Mouse (Mus musculus): ENCODE results near the gene Plekhm1.

DNA sequence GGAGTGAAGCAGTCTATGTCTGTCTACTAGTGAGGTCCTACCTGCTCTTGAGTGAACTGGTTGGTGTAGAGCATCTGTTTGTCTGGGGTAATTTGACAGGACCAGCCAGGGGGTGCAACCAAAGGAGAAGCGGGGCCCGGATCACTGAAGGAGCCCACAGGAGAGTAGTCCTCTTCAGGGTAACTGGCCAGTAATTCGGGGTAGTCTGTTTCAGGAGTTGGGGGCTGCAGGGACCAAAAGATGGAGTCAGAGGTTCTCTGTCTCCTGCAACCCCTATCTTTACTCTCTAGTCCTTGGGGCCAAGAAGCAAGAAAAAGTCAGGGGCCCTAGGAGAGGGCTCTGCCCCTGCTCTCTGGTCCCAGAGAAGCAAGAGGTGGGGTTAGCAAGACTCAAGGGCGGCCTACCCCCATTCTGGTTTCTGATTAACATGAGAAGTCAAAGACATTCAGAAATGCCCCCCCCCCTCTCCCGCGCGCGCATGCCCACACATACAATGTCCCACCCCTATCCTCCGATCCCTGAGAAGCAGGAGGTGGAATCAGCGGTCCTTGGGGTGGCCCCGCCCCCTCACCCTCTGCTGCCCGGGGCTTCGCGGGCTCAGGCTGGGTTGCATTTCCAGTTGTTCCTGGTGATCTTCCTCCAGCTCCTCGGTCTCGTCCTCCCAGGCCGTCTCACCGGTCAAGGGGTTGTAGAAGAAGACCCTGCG, 72.9 kb downstream of the Plekhm1 start:
- TF ChIP-seq POLR2A (IDR thresholded peaks at IDR 0.05; ENCODE audit: borderline replicate concordance, insufficient read depth, low read length) (no peak), CTCF (IDR thresholded peaks at IDR 0.05; ENCODE audit: borderline replicate concordance, insufficient read depth, low read depth, low read length) (no peak)
